Mouse (Mus musculus): Measurements from ENCODE around the gene Agbl1.

- TF ChIP-seq POLR2A (IDR thresholded peaks at IDR 0.05; ENCODE audit: borderline replicate concordance, extremely low read depth, low read depth, low read length), result no peak
- no peak for TF ChIP-seq CTCF (IDR thresholded peaks at IDR 0.05; ENCODE audit: insufficient read depth, low read length)
These were observed 232.8 kb downstream of the Agbl1 start for GRCm38 (mm10) chr7:76462361-76463001.
